Mouse (Mus musculus) bone marrow, adult 2 months (tissue): ENCODE data around the gene Kctd18. TPM values are rescaled to one million over a fixed set of nuclear protein-coding genes. Genes with fewer than 3 reads are reported as not detected.

Experiments used
- H3K27ac ChIP-seq: fragments of 200-500 bp; 2 replicates; pipeline ENCODE4 v1.5.1; 2012; ENCODE audit warnings: low read depth, mild to moderate bottlenecking, control low read depth, inconsistent platforms, low read length; ENCODE audit not compliant: control insufficient read depth, poor library complexity, insufficient read depth
- H3K4me1 ChIP-seq: fragments of 200-500 bp; 2 replicates; pipeline ENCODE4 v1.6.1; 2011; ENCODE audit warnings: low read length; ENCODE audit not compliant: control insufficient read depth, insufficient read depth
- H3K4me3 ChIP-seq: fragments of 200-500 bp; replicated peaks from 2 replicates; pipeline ENCODE3; 2011; ENCODE audit warnings: mild to moderate bottlenecking, low read depth, low read length, control low read depth; ENCODE audit not compliant: control insufficient read depth
- CTCF ChIP-seq: fragments of 200-500 bp; IDR thresholded peaks from 2 replicates; pipeline ENCODE4 v1.5.1; 2011; ENCODE audit warnings: low read length, control low read depth; ENCODE audit not compliant: control insufficient read depth, insufficient read depth
- POLR2A ChIP-seq: fragments of 200-500 bp; IDR thresholded peaks from 2 replicates; pipeline ENCODE4 v1.6.1; 2011; ENCODE audit warnings: low read depth, mild to moderate bottlenecking, control low read depth, low read length, borderline replicate concordance; ENCODE audit not compliant: control insufficient read depth
- WGBS: fragments of 180-500 bp; shearing (Covaris S2); methylation state at CpG from one replicate; pipeline ENCODE4 v1.1.7; 2018; 5-methylcytosine and 5-hydroxymethylcytosine counted together
- polyA plus RNA-seq: library from polyadenylated mRNA; stranded (reverse); fragments of >200 nt; gene quantifications from 2 replicates; pipeline ENCODE4 v1.2.4, GENCODE M21; 2011; ENCODE audit warnings: low replicate concordance; ENCODE audit not compliant: missing spikeins, insufficient read depth, insufficient read length

Kctd18 gene
- polyA plus RNA-seq, 1 experiment, result 8.8 TPM

GRCm38 (mm10) chr1:57998146-57998545 is 20.6 kb downstream of the Kctd18 start:
- Histone ChIP-seq H3K4me1 (no peaks in the 10 kb centered on the region; the same call in 1 of the 2 replicates), H3K4me3 (no peak overlapping the region), H3K27ac (no peak overlapping the region)
- WGBS, result 72% methylated on average over 3 of the region's 3 CpGs
- TF ChIP-seq POLR2A, result no peak
- no peak for TF ChIP-seq CTCF

DNA sequence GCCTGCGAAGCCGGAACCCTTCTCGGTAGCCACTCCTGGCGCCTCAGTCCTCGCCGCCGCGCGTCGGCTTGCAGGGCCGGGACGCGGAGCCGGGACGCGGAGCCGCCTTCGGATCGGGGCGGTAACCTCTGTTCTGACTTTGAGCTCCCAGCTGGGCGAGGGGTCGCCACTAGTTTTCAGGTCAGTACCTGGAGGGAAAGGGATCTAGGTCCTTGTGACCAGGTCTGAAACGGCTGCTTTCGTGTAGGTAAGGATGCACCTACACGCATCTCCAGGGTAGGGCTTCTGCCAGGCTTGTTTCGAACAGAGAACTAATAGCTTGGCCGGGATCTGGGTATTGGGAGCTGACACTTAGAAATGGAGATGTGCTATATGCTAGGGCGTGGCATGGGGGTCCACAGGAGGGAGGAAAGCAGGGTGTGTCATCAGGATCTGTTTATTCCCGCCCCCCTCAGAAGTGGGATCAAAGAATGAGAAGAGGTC is 22.6 kb downstream of the Kctd18 start:
- Histone ChIP-seq H3K4me3 (peak overlapping the region; percentile 94), H3K27ac (peak overlapping the region; percentile 77), H3K4me1 (no peaks in the 10 kb centered on the region; the same call in 1 of the 2 replicates)
- TF ChIP-seq CTCF (no peak), POLR2A (no peak)
- under 1% methylated on average over 29 of the region's 29 CpGs for WGBS

GRCm38 (mm10) chr1:57995432-57996132 is 23.2 kb downstream of the Kctd18 start, which contains the start of gene Sgo2a:
Sgo2a (plus strand) TSS chr1:57995971.
- Histone ChIP-seq H3K27ac (peak within 1 kb of the TSS; percentile 77), H3K4me1 (no peaks in the 10 kb centered on the region; the same call in 1 of the 2 replicates), H3K4me3 (peak within 1 kb of the TSS; percentile 94)
- TF ChIP-seq POLR2A, result peak; percentile 49; the same call in 1 of the 2 replicates
- no peak for TF ChIP-seq CTCF
- 7% methylated on average over 30 of the region's 30 CpGs for WGBS

- no peaks in the 10 kb centered on the region; the same call in 1 of the 2 replicates for H3K4me1 ChIP-seq
- WGBS, result 71% methylated on average over 2 of the region's 2 CpGs
- TF ChIP-seq CTCF, result no peak
- no peak for TF ChIP-seq POLR2A
Observed at GRCm38 (mm10) chr1:57991277-57991676, 27.5 kb downstream of the Kctd18 start.

DNA sequence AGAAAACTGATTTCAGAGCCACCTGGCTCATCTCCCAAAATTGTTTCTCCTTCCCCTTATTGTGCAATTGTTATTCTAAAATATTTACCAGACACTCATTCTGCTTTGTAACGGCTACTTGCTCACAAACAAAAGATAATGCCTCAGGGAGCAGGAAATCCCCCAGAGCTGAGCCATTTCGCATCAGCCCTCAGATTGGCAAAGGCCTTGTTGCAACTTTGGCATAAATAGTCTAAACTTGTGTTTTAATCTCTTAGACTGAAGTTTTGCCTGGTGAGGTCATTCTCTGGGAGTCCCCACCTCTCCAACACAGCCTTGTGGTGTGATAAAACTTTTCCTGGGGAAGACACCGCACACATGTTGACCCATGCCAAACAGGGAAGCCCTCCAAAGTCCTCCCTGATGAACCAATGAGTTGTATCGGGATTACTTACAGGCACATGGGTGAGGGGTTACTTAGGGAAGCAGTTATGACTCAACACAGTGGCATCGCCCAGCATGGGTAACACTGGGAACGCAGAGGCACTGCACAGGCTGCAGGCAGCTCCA is 29.6 kb downstream of the Kctd18 start:
- Histone ChIP-seq H3K4me1 (no peaks in the 10 kb centered on the region), H3K4me3 (no peak overlapping the region), H3K27ac (no peak overlapping the region)
- no peak for TF ChIP-seq CTCF
- TF ChIP-seq POLR2A, result no peak
- WGBS, result 59% methylated on average over 6 of the region's 6 CpGs

More at GRCm38 (mm10) chr1:57991277-57991676, 27.5 kb downstream of the Kctd18 start:
- Histone ChIP-seq H3K27ac (no peak overlapping the region), H3K4me3 (no peak overlapping the region)

DNA sequence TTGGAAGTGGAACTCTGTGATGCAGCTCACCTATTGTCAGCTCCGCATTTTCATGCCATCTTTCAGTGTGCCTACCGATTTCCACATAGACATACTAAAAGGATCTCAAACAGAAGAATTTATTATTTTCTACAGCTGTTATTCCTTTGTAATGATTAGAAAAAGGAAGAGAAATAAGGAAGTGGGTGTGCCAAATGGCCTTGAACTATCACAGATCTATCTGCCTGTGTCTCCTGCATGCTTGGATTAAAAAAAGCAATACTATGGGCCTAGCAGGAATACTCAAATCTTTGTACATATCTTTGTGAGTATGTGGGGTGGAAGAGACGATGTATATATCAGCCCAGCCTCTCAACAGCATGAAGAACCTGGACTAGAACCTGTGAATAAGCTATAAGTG is 41.9 kb downstream of the Kctd18 start:
- no peaks in the 10 kb centered on the region; the same call in 1 of the 2 replicates for H3K4me1 ChIP-seq
- 68% methylated on average over 3 of the region's 3 CpGs for WGBS
- no peak overlapping the region for H3K4me3 ChIP-seq
- no peak overlapping the region for H3K27ac ChIP-seq
- TF ChIP-seq CTCF (no peak), POLR2A (no peak)

DNA sequence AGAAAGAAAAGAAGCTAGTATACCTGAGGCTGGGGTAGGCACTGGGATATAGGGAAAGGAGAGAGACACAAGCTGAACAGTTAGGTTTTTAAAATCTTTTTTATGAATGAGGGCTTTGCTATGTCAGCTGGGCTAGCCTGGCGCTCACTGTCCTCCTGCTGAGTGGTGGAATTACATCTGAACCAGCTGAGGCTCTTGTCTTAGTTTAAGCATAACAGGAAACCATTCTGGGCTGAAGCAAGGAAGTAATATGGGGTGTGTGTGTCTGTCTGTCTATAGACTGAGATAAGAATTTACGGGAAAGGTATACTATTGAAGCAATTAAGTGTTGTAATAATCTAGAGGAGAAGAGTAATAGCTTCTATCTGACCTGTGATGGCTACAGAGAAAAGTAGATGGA is 47.2 kb downstream of the Kctd18 start:
- TF ChIP-seq POLR2A, result no peak
- TF ChIP-seq CTCF, result no peak
- Histone ChIP-seq H3K27ac (no peak overlapping the region), H3K4me1 (no peaks in the 10 kb centered on the region; the same call in 1 of the 2 replicates), H3K4me3 (no peak overlapping the region)
- 15% methylated on average over 2 of the region's 2 CpGs for WGBS

- Histone ChIP-seq H3K27ac (peak overlapping the region; percentile 48), H3K4me1 (no peaks in the 10 kb centered on the region; the same call in 1 of the 2 replicates), H3K4me3 (peak overlapping the region; percentile 80)
- WGBS, result under 1% methylated on average over 65 of the region's 65 CpGs
- peak; percentile 91 for TF ChIP-seq POLR2A
- peak; percentile 75 for TF ChIP-seq CTCF
Observed at GRCm38 (mm10) chr1:57969327-57970271, 49.2 kb downstream of the Kctd18 start.
